Mouse (Mus musculus): Measurements from ENCODE around the gene Gpr173. TPM values are rescaled to one million over a fixed set of nuclear protein-coding genes. Genes with fewer than 3 reads are reported as not detected.
A peak's percentile ranks its signal among the peaks of the same experiment; 100 is the strongest.

Gene Gpr173
- polyA plus RNA-seq, 1 experiment from 2014 or later, result 4.1 TPM

DNA sequence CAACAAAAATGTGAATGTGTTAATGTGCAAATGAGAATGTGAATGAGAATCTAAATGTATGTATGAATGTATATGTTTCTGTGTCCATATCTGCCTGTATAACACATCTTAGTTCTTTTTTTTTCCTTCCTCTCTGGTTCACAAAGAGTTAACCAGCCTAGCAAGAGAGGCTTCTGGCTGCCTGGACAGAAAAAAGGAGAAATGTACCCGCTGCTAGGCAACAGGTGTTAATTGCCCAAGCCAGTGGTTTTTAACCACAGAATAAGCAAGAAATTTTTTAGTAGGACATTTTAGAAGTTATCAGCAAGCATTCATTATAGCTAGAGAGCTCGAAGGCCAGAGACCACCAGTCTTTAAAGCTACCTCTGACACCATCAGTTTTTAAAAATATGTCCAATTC is 45.7 kb downstream of the Gpr173 start:
- Histone ChIP-seq H3K27me3 (ENCODE audit: control insufficient read depth, insufficient read depth, low read length) (peaks cover 3% of the 10 kb centered on the region; the same call in 1 of the 2 replicates), H3K36me3 (ENCODE audit: control insufficient read depth, insufficient read depth, low read length) (no peaks in the 10 kb centered on the region), H3K4me3 (replicated peaks; ENCODE audit: low read length) (no peak overlapping the region), H3K27ac (ENCODE audit: low read length) (no peak overlapping the region), H3K9ac (ENCODE audit: low read length) (no peak overlapping the region), H3K4me2 (ENCODE audit: low read depth, low read length) (no peak overlapping the region), H3K4me1 (ENCODE audit: control insufficient read depth, insufficient read depth, low read length) (no peaks in the 10 kb centered on the region), H3K9me3 (replicated peaks; ENCODE audit: control insufficient read depth, low read length) (no peaks in the 10 kb centered on the region)
- WGBS, result 38% methylated on average over 2 of the region's 2 CpGs
- ATAC-seq (ENCODE audit: insufficient read depth, low FRiP score), result no peak

GRCm38 (mm10) chrX:152320535-152320934 is 48.0 kb downstream of the Gpr173 start:
- no peak for ATAC-seq (ENCODE audit: insufficient read depth, low FRiP score)
- WGBS, result 66% methylated on average over 4 of the region's 4 CpGs
- Histone ChIP-seq H3K4me3 (replicated peaks; ENCODE audit: low read length) (no peak overlapping the region), H3K4me2 (ENCODE audit: low read depth, low read length) (no peak overlapping the region), H3K27ac (ENCODE audit: low read length) (no peak overlapping the region), H3K27me3 (ENCODE audit: control insufficient read depth, insufficient read depth, low read length) (peaks cover 3% of the 10 kb centered on the region; the same call in 1 of the 2 replicates), H3K36me3 (ENCODE audit: control insufficient read depth, insufficient read depth, low read length) (no peaks in the 10 kb centered on the region), H3K9ac (ENCODE audit: low read length) (no peak overlapping the region), H3K4me1 (ENCODE audit: control insufficient read depth, insufficient read depth, low read length) (no peaks in the 10 kb centered on the region), H3K9me3 (replicated peaks; ENCODE audit: control insufficient read depth, low read length) (no peaks in the 10 kb centered on the region)

- H3K4me2 ChIP-seq (ENCODE audit: low read depth, low read length), result no peak overlapping the region
- peak; percentile 72; the same call in 1 of the 2 replicates for ATAC-seq (ENCODE audit: insufficient read depth, low FRiP score)
- H3K27ac ChIP-seq (ENCODE audit: low read length), result no peak overlapping the region
- peaks cover 3% of the 10 kb centered on the region; the same call in 1 of the 2 replicates for H3K27me3 ChIP-seq (ENCODE audit: control insufficient read depth, insufficient read depth, low read length)
- no peak overlapping the region for H3K4me3 ChIP-seq (replicated peaks; ENCODE audit: low read length)
- no peaks in the 10 kb centered on the region for H3K36me3 ChIP-seq (ENCODE audit: control insufficient read depth, insufficient read depth, low read length)
- no peaks in the 10 kb centered on the region for H3K9me3 ChIP-seq (replicated peaks; ENCODE audit: control insufficient read depth, low read length)
- no peaks in the 10 kb centered on the region for H3K4me1 ChIP-seq (ENCODE audit: control insufficient read depth, insufficient read depth, low read length)
- WGBS, result 45% methylated on average over 2 of the region's 2 CpGs
- no peak overlapping the region for H3K9ac ChIP-seq (ENCODE audit: low read length)
Measured at GRCm38 (mm10) chrX:152307942-152308341, 60.6 kb downstream of the Gpr173 start.

DNA sequence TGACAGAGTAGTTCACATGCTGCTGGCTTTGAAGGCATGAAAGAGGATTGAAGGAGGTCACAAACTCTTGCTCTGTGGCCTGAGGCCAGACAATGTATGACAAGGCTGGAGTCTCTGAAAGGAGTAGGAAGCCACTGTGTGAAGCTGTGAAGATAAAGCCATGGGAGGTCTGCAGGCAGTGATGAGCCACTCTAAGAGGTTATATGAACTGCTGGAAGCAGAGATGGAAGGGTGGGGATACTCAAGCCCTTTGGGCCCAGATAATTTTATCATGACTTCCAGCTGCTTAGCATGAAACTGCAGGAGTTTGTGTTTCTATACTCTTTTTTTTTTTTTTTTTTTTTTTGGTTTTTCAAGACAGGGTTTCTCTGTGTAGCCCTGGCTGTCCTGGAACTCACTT is 61.1 kb downstream of the Gpr173 start:
- ATAC-seq (ENCODE audit: insufficient read depth, low FRiP score), result no peak
- no peaks in the 10 kb centered on the region for H3K36me3 ChIP-seq (ENCODE audit: control insufficient read depth, insufficient read depth, low read length)
- H3K27ac ChIP-seq (ENCODE audit: low read length), result no peak overlapping the region
- H3K27me3 ChIP-seq (ENCODE audit: control insufficient read depth, insufficient read depth, low read length), result peaks cover 3% of the 10 kb centered on the region; the same call in 1 of the 2 replicates
- H3K4me1 ChIP-seq (ENCODE audit: control insufficient read depth, insufficient read depth, low read length), result no peaks in the 10 kb centered on the region
- H3K4me2 ChIP-seq (ENCODE audit: low read depth, low read length), result no peak overlapping the region
- H3K9me3 ChIP-seq (replicated peaks; ENCODE audit: control insufficient read depth, low read length), result no peaks in the 10 kb centered on the region
- no peak overlapping the region for H3K9ac ChIP-seq (ENCODE audit: low read length)
- no peak overlapping the region for H3K4me3 ChIP-seq (replicated peaks; ENCODE audit: low read length)

- H3K9ac ChIP-seq (ENCODE audit: low read length), result no peak overlapping the region
- no peaks in the 10 kb centered on the region for H3K36me3 ChIP-seq (ENCODE audit: control insufficient read depth, insufficient read depth, low read length)
- ATAC-seq (ENCODE audit: insufficient read depth, low FRiP score), result no peak
- no peaks in the 10 kb centered on the region for H3K4me1 ChIP-seq (ENCODE audit: control insufficient read depth, insufficient read depth, low read length)
- H3K9me3 ChIP-seq (replicated peaks; ENCODE audit: control insufficient read depth, low read length), result no peaks in the 10 kb centered on the region
- H3K4me2 ChIP-seq (ENCODE audit: low read depth, low read length), result no peak overlapping the region
- H3K27me3 ChIP-seq (ENCODE audit: control insufficient read depth, insufficient read depth, low read length), result peaks cover 3% of the 10 kb centered on the region; the same call in 1 of the 2 replicates
- no peak overlapping the region for H3K27ac ChIP-seq (ENCODE audit: low read length)
- 85% methylated on average over 2 of the region's 2 CpGs for WGBS
- H3K4me3 ChIP-seq (replicated peaks; ENCODE audit: low read length), result no peak overlapping the region
Measured at GRCm38 (mm10) chrX:152306224-152306623, 62.3 kb downstream of the Gpr173 start.

Other genes starting within 250 kb of the Gpr173 start
- gene Iqsec2, start 224.4 kb downstream of the Gpr173 start, polyA plus RNA-seq (2015; fragmentation: Nextera tagmentation; extraction: Ambion mirVana), result 3.3 and 3.8 TPM in 2 replicates
- gene Kdm5c, start 135.7 kb downstream of the Gpr173 start, polyA plus RNA-seq (2015; fragmentation: Nextera tagmentation; extraction: Ambion mirVana), result 35.3 and 47.4 TPM in 2 replicates
- 13.8 and 14.8 TPM in 2 replicates for gene Kantr, start 41.2 kb downstream of the Gpr173 start, polyA plus RNA-seq (2015; fragmentation: Nextera tagmentation; extraction: Ambion mirVana)
- 23.5 and 28.7 TPM in 2 replicates for gene Tspyl2, start 26.3 kb downstream of the Gpr173 start, polyA plus RNA-seq (2015; fragmentation: Nextera tagmentation; extraction: Ambion mirVana)
- not detected in 2 replicates for gene Cldn34a, start 194.6 kb upstream of the Gpr173 start, polyA plus RNA-seq (2015; fragmentation: Nextera tagmentation; extraction: Ambion mirVana)